Mouse (Mus musculus): Measurements from ENCODE around the gene Gak.

GRCm38 (mm10) chr5:108547636-108548035 lies 81.9 kb downstream of the Gak start:
- no peak for TF ChIP-seq GATA1 (IDR thresholded peaks at IDR 0.05; ENCODE audit: borderline replicate concordance, low read length)
- no peak for TF ChIP-seq FLI1 (IDR thresholded peaks at IDR 0.05; ENCODE audit: low read length)
